Mouse (Mus musculus) spleen, adult 10 weeks (tissue): ENCODE data around the gene Crygd. TPM values are rescaled to one million over a fixed set of nuclear protein-coding genes. Genes with fewer than 3 reads are reported as not detected.

Experiments
- polyA plus RNA-seq: library from polyadenylated mRNA; stranded (reverse); fragments of 350-450 nt; fragmentation: Illumina TruSeq; extraction: RNeasy Lipid Tissue Mini Kit (QIAGEN cat#74804); gene quantifications from one replicate; pipeline ENCODE4 v1.2.3, GENCODE M21; 2015; ENCODE audit warnings: low replicate concordance; ENCODE audit not compliant: insufficient read depth

The Crygd gene
- not detected for polyA plus RNA-seq

DNA sequence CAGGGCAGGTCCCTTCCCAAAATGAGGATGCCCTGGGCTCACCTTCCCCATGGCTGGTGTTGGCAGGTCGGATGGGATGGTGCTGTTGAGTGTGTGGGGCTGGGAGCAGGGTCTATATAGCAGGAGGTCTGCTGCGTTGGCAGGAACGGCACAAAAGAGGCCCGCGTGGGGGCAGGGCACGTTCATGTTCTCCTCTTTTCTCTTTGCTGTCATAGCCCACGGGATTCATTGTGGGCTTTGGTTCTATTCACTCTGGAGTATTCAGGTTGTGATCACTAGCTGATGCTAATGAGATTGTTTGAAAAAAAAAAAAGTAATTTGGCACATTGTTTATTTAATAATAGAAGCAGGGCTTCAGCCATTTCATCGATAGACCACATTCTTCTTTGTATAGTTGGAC is at the start of gene Crygd:
Gene Crygd (minus strand): TSS at position 101 of the 400 bp plus-strand sequence.

DNA sequence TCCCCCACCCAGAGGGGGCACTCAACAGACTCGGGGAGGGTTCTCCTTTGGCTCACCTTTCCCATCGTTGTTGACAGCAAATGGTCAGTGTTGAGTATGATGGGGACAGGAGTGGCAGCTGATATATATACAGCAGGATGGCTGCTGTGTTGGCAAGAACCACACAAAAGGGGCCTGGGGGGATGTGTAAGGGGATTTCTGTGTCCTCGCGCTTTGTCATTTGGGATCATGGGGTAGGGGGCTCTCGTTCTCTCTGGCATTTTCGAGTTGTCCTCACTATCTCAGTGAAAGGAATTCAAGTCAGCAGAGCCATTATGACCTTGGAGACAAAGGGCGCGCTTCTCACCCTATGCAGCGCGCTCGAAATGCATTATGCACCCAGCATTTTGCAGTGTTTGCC is 40.0 kb upstream of the Crygd start, which contains the start of gene Cryga:
Gene Cryga (minus strand): TSS at position 101 of the 400 bp plus-strand sequence.

GRCm38 (mm10) chr1:65082188-65082587 is 18.9 kb upstream of the Crygd start, which contains the start of gene Crygb:
Gene Crygb (minus strand): TSS chr1:65082288.

DNA sequence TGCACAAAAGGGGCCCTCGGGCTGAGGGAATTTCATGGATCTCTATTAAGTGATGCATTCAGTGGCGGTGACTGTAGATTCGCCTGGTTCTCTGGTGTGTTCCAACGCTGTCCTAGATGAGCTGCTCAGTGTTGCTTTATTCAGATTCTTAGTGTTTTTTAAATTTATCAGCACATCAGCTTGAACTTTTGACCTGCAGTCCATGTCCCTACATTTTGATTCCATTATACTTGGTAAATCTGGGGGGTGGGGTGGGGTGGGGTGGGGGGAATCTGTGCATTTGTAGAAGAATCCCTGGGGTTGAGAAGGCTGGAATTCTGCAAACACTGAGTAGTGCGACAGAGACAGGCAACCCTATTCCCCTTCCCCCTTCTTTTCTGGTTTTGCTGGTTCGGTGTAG is 10.3 kb upstream of the Crygd start, which contains the start of gene Crygc:
Gene Crygc (minus strand): TSS at position 101 of the 400 bp plus-strand sequence.

DNA sequence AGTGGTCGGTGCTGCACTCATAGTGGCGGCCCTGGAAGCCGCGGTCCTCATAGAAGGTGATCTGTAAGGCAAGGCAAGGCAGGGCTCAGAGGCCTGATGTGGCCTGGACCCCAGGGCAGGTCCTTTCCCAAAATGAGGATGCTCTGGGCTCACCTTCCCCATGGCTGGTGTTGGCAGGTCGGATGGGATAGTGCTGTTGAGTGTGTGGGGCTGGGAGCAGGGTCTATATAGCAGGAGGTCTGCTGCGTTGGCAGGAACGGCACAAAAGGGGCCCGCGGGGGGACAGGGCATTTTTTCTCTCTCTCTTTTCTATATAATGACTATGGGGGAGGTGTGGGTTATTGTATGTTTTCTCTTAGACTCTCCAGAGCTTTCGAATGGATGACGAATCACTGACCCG is 12.3 kb downstream of the Crygd start, which contains the start of gene Cryge:
Gene Cryge (minus strand): TSS at position 198 of the 400 bp plus-strand sequence.

GRCm38 (mm10) chr1:65032641-65033040 is 30.6 kb downstream of the Crygd start, which contains the start of gene Akr1cl:
Gene Akr1cl (minus strand): TSS chr1:65032759.

Other genes with a start within 250 kb of the Crygd start
- 32.5 TPM for gene Plekhm3, start 106.6 kb downstream of the Crygd start, polyA plus RNA-seq
- 2.5 TPM for gene Akr1cl, start 30.7 kb downstream of the Crygd start, polyA plus RNA-seq
- gene Cryge, start 12.3 kb downstream of the Crygd start, polyA plus RNA-seq, result not detected
- gene Crygc, start 10.2 kb upstream of the Crygd start, polyA plus RNA-seq, result not detected
- gene Crygb, start 18.8 kb upstream of the Crygd start, polyA plus RNA-seq, result not detected
- gene Cryga, start 39.9 kb upstream of the Crygd start, polyA plus RNA-seq, result not detected
- not detected for gene Gm28845, start 56.1 kb upstream of the Crygd start, polyA plus RNA-seq
- 0.14 TPM for gene D630023F18Rik, start 59.8 kb upstream of the Crygd start, polyA plus RNA-seq
- gene Idh1, start 123.0 kb upstream of the Crygd start, polyA plus RNA-seq, result 67.6 TPM
- 43.6 TPM for gene Pikfyve, start 123.2 kb upstream of the Crygd start, polyA plus RNA-seq
- not detected for gene Pth2r, start 218.6 kb upstream of the Crygd start, polyA plus RNA-seq